Mouse (Mus musculus) midbrain, embryonic 16.5 days (tissue): Measurements from ENCODE around the gene Ccdc172. TPM values are rescaled to one million over a fixed set of nuclear protein-coding genes. Genes with fewer than 3 reads are reported as not detected.

Source experiments
- ATAC-seq: fragments of 200-750 bp; cut with Nextera tagmentation; 2 replicates; pipeline ENCODE4 v1.8.0; 2017; ENCODE audit warnings: moderate TSS enrichment
- H3K27ac ChIP-seq: fragments of 300-500 bp; sonication (generic); 2 replicates; pipeline ENCODE4 v1.5.1; 2014; ENCODE audit warnings: mild to moderate bottlenecking, low read length, mixed read lengths
- H3K27me3 ChIP-seq: fragments of 300-500 bp; sonication (generic); 2 replicates; pipeline ENCODE4 v1.6.1; 2014; ENCODE audit warnings: low read depth, low read length, mixed read lengths; ENCODE audit not compliant: control insufficient read depth, insufficient read depth
- H3K36me3 ChIP-seq: fragments of 300-500 bp; sonication (generic); 2 replicates; pipeline ENCODE4 v1.6.1; 2014; ENCODE audit warnings: mild to moderate bottlenecking, low read length, moderate library complexity, mixed read lengths; ENCODE audit not compliant: control insufficient read depth, insufficient read depth
- H3K4me1 ChIP-seq: fragments of 300-500 bp; sonication (generic); 2 replicates; pipeline ENCODE4 v1.6.1; 2014; ENCODE audit warnings: mild to moderate bottlenecking, low read length, mixed read lengths; ENCODE audit not compliant: control insufficient read depth, insufficient read depth
- H3K4me2 ChIP-seq: fragments of 300-500 bp; sonication (generic); 2 replicates; pipeline ENCODE4 v1.6.1; 2014; ENCODE audit warnings: mild to moderate bottlenecking, low read length, mixed read lengths
- H3K4me3 ChIP-seq: fragments of 300-500 bp; sonication (generic); 2 replicates; pipeline ENCODE4 v1.5.1; 2014; ENCODE audit warnings: low read depth, mild to moderate bottlenecking, low read length, moderate library complexity, mixed read lengths
- H3K9ac ChIP-seq: fragments of 300-500 bp; sonication (generic); 2 replicates; pipeline ENCODE4 v1.6.1; 2014; ENCODE audit warnings: low read depth, low read length, mixed read lengths
- H3K9me3 ChIP-seq: fragments of 300-500 bp; sonication (generic); replicated peaks from 2 replicates; pipeline ENCODE4 v1.6.1; 2014; ENCODE audit warnings: mild to moderate bottlenecking, low read length, mixed read lengths; ENCODE audit not compliant: control insufficient read depth, poor library complexity, severe bottlenecking
- WGBS: fragments of 180-500 bp; shearing (Covaris S2); extraction: QIAGEN DNeasy Blood & Tissue Kit; methylation state at CpG from one replicate; pipeline ENCODE4 v1.1.7; 2014; 5-methylcytosine and 5-hydroxymethylcytosine counted together
- polyA plus RNA-seq: library from polyadenylated mRNA; unstranded; fragments of >200 nt; fragmentation: Nextera tagmentation; extraction: Ambion mirVana; gene quantifications from 2 replicates; pipeline ENCODE4 v1.2.1, GENCODE M21; 2015

Ccdc172 gene
- polyA plus RNA-seq, 1 experiment from 2014 or later = not detected

- Histone ChIP-seq H3K27me3 (no peaks in the 10 kb centered on the region), H3K4me2 (no peak overlapping the region), H3K36me3 (no peaks in the 10 kb centered on the region), H3K27ac (no peak overlapping the region), H3K9me3 (no peaks in the 10 kb centered on the region), H3K9ac (no peak overlapping the region), H3K4me3 (no peak overlapping the region), H3K4me1 (peaks cover 8% of the 10 kb centered on the region; the same call in 1 of the 2 replicates)
- 58% methylated on average over 2 of the region's 2 CpGs for WGBS
- peak; percentile 71 for ATAC-seq
Observed at GRCm38 (mm10) chr19:58500049-58500448, 11.7 kb upstream of the Ccdc172 start.

- H3K4me2 ChIP-seq = no peak overlapping the region
- H3K4me3 ChIP-seq = no peak overlapping the region
- H3K27ac ChIP-seq = no peak overlapping the region
- H3K4me1 ChIP-seq = no peaks in the 10 kb centered on the region
- no peaks in the 10 kb centered on the region for H3K9me3 ChIP-seq
- WGBS = 97% methylated on average over 1 of the region's 1 CpGs
- H3K36me3 ChIP-seq = no peaks in the 10 kb centered on the region
- ATAC-seq = no peak
- no peak overlapping the region for H3K9ac ChIP-seq
- H3K27me3 ChIP-seq = no peaks in the 10 kb centered on the region
Observed at GRCm38 (mm10) chr19:58521696-58522095, 9.9 kb downstream of the Ccdc172 start.

GRCm38 (mm10) chr19:58523736-58524394, 12.1 kb downstream of the Ccdc172 start:
- Histone ChIP-seq H3K4me3 (no peak overlapping the region), H3K27ac (no peak overlapping the region), H3K9me3 (no peaks in the 10 kb centered on the region), H3K9ac (no peak overlapping the region), H3K36me3 (no peaks in the 10 kb centered on the region), H3K27me3 (no peaks in the 10 kb centered on the region), H3K4me2 (peak overlapping the region; percentile 15), H3K4me1 (no peaks in the 10 kb centered on the region)
- WGBS = 48% methylated on average over 12 of the region's 12 CpGs
- no peak for ATAC-seq

- H3K36me3 ChIP-seq = no peaks in the 10 kb centered on the region
- 66% methylated on average over 12 of the region's 12 CpGs for WGBS
- H3K4me3 ChIP-seq = no peak overlapping the region
- no peak overlapping the region for H3K27ac ChIP-seq
- ATAC-seq = no peak
- no peaks in the 10 kb centered on the region for H3K9me3 ChIP-seq
- no peaks in the 10 kb centered on the region for H3K27me3 ChIP-seq
- no peak overlapping the region for H3K4me2 ChIP-seq
- H3K4me1 ChIP-seq = no peaks in the 10 kb centered on the region
- H3K9ac ChIP-seq = no peak overlapping the region
Observed at GRCm38 (mm10) chr19:58525457-58526239, 13.9 kb downstream of the Ccdc172 start.

- H3K27me3 ChIP-seq = no peaks in the 10 kb centered on the region
- H3K9me3 ChIP-seq = no peaks in the 10 kb centered on the region
- H3K4me2 ChIP-seq = no peak overlapping the region
- H3K4me3 ChIP-seq = no peak overlapping the region
- peaks cover 6% of the 10 kb centered on the region; the same call in 1 of the 2 replicates for H3K4me1 ChIP-seq
- no peak overlapping the region for H3K9ac ChIP-seq
- WGBS = 94% methylated on average over 3 of the region's 3 CpGs
- no peak for ATAC-seq
- H3K27ac ChIP-seq = no peak overlapping the region
- H3K36me3 ChIP-seq = no peaks in the 10 kb centered on the region
Observed at GRCm38 (mm10) chr19:58533077-58533476, 21.3 kb downstream of the Ccdc172 start.

- peaks cover 6% of the 10 kb centered on the region; the same call in 1 of the 2 replicates for H3K4me1 ChIP-seq
- 90% methylated on average over 10 of the region's 10 CpGs for WGBS
Observed at GRCm38 (mm10) chr19:58536691-58537090, 24.9 kb downstream of the Ccdc172 start.

GRCm38 (mm10) chr19:58540396-58540795, 28.6 kb downstream of the Ccdc172 start:
- Histone ChIP-seq H3K4me1 (peaks cover 6% of the 10 kb centered on the region; the same call in 1 of the 2 replicates), H3K27ac (no peak overlapping the region), H3K9ac (no peak overlapping the region), H3K27me3 (no peaks in the 10 kb centered on the region), H3K4me3 (no peak overlapping the region), H3K9me3 (no peaks in the 10 kb centered on the region), H3K4me2 (no peak overlapping the region), H3K36me3 (no peaks in the 10 kb centered on the region)
- 91% methylated on average over 5 of the region's 5 CpGs for WGBS
- no peak for ATAC-seq

More at GRCm38 (mm10) chr19:58536691-58537090, 24.9 kb downstream of the Ccdc172 start:
- no peaks in the 10 kb centered on the region for H3K9me3 ChIP-seq
- H3K4me3 ChIP-seq = no peak overlapping the region
- H3K27ac ChIP-seq = no peak overlapping the region
- no peaks in the 10 kb centered on the region for H3K27me3 ChIP-seq
- H3K36me3 ChIP-seq = no peaks in the 10 kb centered on the region
- ATAC-seq = no peak
- H3K4me2 ChIP-seq = no peak overlapping the region
- no peak overlapping the region for H3K9ac ChIP-seq

GRCm38 (mm10) chr19:58548367-58548766, 36.6 kb downstream of the Ccdc172 start:
- Histone ChIP-seq H3K4me3 (no peak overlapping the region), H3K27me3 (no peaks in the 10 kb centered on the region), H3K27ac (no peak overlapping the region), H3K4me2 (no peak overlapping the region), H3K4me1 (no peaks in the 10 kb centered on the region), H3K36me3 (no peaks in the 10 kb centered on the region), H3K9ac (no peak overlapping the region), H3K9me3 (no peaks in the 10 kb centered on the region)
- ATAC-seq = no peak
- 52% methylated on average over 4 of the region's 4 CpGs for WGBS

GRCm38 (mm10) chr19:58550489-58550888, 38.7 kb downstream of the Ccdc172 start:
- Histone ChIP-seq H3K4me2 (no peak overlapping the region), H3K9me3 (no peaks in the 10 kb centered on the region), H3K36me3 (no peaks in the 10 kb centered on the region), H3K9ac (no peak overlapping the region), H3K27me3 (no peaks in the 10 kb centered on the region), H3K4me1 (no peaks in the 10 kb centered on the region), H3K4me3 (no peak overlapping the region), H3K27ac (no peak overlapping the region)
- WGBS = 70% methylated on average over 1 of the region's 1 CpGs
- ATAC-seq = no peak
